Mouse (Mus musculus) ZHBTc4 (cell line): ENCODE measurements around the gene Fhit.

ENCODE experiments used
- DNase-seq: peaks from one replicate; pipeline ENCODE4 v3.0.0-alpha.2; 2011; ENCODE audit warnings: low read depth, low spot score

Gene Fhit

DNA sequence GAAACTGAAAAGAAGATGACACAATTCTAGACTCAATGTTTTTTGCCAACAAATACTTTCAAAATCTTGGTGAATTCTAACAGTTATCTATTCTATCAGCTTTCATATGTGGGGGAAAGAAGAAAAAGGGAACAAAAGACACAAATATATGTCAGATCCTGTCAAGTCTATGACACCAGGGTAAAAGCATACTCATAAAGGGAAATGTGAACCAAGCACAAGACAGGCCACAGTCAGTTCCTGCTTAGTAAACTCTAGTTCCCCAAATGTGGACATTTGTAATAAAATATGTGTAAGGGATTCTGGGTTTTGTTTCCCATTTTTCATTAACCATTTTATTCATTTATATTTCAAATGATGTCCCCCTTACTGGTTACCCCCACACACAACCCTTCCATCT, 1022.5 kb downstream of the Fhit start:
- DNase-seq = no peak

DNA sequence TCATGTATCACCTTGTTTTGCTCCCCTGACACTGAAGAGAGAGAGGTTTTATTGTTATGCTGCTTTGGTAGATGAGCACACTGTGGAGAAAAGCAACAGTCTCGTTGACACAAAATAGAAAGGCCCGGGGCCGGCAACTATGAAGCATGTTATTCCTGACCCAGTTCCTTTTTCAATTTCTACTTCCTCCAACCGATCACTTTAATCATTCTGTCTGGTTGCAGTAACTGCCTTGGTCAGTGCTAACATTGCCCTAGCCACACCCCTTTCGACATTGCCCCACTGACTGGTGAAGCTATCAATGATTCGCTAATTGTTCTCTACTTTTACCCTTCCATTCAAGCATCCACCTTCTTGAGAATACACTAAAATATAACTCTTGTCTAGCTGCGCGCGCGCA, 1028.0 kb downstream of the Fhit start:
- no peak for DNase-seq

DNA sequence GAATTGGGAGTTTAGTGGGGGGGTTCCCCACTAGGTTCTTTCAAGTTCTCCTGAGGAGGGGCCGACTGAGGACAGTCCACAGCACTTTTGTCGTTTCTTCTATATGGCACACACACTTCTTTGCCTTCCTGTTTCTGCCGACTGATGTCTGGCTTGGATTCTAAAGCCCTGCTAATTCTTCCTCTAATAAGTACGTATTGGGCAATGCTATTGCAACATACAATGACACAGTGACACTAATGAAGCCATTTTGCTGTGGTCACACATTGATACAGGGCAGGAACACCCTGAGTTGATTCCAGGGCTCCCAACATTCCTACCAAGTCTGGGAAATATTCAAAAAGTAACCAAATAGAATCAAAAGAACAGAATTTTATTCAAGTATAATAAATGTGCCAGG, 1032.2 kb downstream of the Fhit start:
- DNase-seq = no peak

DNA sequence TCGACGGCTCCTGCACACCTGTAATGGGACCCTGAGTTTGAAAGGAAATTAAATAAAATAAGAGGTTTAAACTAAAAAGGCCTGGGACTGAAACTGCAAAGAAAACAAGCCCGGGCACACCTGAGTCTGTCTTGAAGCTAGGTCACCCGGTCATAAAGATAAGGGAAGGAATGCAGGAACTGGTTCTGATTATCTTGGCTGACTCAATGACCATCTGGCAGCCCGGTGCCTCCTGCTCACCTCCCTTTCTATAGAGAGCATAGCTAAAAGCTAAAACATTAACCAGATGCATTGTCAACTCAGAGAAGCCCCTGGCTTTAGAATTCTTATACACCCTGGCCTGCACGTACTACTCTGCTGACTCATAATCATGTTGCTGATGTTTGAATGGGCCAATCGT, 1032.7 kb downstream of the Fhit start:
- DNase-seq = no peak

DNA sequence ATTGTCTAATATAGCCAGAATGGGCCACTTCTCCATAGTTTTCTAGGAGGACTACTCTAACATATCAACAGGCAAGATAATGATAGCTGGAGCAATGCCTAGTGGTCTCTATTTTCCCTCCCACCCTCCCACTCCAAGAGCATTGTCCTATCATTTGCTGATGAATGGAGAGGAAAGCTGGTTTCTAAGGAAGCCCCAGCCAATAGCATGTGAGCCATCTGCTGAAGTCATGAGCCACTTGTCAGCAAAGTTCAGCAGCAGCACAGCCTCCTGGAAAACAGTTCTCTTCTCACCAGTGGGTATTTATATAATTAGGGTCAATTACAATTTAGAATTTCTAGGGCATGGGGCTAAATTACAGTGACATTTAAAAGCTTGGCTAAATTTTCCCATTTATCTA, 1035.3 kb downstream of the Fhit start:
- no peak for DNase-seq

DNA sequence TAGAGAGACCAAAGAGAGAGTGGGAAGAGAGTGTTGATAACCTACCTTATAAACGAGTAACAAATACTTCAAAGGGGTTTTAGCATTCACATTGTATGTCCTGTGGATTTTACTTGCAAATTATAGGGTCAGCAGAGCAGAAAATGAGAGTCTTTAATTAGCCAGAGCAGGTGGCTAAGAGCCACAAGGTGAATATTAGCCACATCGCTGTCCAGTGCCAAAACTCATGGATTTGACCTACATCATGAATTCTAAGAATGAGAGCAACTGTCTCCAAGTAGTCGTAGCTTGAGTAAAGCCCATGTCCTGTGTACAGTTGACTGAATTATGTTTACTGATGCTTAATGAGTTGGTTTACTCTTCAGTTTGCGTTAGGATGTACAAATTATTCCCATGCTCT, 1039.7 kb downstream of the Fhit start:
- no peak for DNase-seq

DNA sequence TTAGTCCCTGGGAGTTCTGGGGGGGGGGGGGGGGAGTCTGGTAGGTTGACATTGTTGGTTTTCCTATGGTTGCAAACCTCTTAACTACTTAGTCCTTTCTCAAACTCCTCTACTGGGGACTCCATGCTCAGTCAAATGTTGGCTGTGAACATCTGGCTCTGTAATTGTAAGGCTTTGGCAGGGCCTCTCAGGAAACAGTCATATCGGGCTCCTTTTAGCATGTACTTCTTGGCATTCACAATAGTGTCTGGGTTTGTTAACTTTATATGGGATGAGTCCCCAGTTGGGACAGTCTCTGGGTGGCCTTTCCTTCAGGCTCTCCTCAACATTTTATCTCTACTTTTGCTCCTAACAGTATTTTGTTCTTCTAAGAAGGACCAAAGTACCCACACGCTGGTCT, 1065.6 kb downstream of the Fhit start:
- DNase-seq = no peak

DNA sequence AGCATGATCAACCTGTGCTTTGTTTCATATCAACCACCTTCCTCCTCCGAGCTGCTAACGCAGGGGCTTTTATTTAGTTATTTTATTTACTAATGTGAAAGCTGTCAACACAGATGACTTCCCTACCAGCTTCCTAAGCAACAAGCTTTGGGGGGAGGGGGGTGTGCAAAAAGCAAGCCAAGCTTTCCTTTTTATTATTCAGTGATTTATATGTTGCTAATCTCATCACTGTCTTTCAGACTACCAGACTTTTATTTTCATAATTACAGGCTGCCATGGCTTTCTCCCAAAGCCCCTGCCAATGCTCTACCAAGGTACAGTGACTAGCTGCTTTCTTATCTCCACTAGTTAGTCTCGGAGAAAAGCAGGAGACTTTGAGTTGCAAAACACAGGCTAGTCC, 1082.8 kb downstream of the Fhit start:
- no peak for DNase-seq

DNA sequence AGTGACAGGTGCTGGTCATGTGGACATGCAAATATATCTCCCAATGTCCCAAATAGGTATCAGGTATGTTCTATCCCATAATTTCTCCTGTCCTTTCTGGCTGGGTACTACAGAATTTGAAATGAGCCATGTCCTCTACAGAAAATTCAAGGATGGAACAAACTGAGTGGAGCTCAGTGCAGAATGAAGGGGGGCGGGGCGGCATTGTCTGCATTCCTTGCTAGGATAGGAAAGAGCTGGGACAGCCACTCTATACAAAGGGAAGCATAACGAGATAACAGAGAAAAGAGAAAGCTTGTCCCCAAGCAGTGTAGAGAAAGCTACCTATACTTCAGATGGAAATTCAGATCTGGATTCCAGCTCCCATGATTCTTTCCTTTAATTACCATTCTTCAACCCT, 1111.9 kb downstream of the Fhit start:
- DNase-seq = peak; percentile 24

DNA sequence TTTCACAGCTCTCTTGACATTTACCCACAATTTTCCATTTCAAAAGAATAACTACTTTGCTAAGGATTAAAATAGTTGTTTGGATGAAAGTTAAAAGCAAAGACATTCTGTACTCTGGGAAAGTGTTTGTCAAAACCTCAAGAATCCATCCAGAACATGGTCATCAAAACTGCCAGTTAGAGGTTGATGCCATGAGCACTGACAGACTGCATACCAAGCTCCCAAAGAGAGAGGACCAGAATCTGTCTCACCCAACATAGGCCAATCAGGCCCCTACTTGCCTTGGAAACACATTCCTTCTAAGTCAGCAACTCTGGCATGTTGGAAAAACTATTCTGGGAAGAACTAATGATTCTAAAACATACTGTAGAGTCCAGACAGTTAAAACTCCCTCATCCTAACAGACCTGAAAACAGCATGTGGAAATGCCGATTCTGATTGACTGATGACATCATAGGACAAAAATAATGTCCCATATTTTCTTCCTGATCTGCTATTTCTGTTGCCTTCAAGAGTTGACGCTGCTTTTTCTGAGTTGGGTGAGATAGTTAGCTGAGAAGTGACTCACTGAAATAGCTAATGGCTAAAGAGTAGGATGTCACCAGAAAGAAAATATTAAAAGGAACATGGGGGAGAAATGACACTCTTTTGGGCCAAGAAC, 1114.6 kb downstream of the Fhit start:
- no peak for DNase-seq

DNA sequence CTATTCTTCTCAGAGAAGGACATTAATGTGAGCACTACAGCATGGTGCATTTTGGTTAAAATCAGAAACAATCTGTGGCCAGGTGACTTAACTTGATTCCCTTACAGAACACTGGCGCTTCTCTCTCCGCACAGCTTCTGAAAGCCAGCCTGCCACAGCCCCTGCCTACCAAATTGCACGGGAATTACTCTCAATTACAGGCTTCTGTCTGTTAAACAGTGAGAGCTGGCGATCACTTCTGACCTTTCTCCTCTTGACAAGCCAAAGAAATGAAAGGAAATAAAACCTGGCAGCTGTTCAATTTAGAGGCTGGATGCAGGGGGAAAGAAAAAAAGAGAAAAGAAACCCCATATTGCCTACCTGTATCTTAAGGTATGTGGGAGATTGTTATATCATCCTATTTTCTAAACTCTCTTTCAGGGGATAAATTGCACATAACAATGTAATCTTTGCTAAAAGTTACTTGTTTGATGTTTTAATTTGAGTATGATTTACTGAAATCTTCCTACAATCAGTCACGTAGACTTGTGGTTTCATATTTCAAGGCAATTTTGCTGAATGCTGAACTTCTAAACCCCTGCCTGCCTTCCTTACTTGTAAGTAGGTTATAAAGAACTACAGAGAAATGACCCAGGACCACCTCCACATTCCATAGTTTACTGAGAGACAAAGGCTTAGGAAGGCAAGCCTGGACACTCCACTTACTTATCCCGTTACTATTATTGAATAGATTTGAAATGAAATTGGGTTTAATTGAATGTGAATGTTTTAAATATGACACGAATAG, 1115.3 kb downstream of the Fhit start:
- no peak for DNase-seq

DNA sequence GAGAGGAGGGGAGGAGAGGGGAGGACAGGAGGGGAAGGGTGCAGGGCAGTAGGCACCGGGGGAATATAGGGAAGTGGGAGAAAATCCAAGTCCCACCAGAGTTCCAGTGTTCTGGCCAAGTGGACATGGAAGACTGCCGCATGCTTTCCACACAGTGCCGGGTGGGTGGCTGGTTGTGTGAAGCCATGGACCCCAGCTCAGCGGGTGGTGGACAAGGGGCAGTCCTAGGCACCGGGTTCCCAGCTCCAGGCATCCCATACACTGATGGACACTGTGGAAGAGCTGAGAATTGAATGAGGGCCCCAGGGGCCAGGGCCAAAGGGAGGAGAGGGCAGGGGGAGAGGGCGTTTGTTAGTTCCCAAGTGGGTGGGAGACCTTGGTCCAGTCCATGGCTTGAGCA, 1123.8 kb downstream of the Fhit start:
- no peak for DNase-seq

DNA sequence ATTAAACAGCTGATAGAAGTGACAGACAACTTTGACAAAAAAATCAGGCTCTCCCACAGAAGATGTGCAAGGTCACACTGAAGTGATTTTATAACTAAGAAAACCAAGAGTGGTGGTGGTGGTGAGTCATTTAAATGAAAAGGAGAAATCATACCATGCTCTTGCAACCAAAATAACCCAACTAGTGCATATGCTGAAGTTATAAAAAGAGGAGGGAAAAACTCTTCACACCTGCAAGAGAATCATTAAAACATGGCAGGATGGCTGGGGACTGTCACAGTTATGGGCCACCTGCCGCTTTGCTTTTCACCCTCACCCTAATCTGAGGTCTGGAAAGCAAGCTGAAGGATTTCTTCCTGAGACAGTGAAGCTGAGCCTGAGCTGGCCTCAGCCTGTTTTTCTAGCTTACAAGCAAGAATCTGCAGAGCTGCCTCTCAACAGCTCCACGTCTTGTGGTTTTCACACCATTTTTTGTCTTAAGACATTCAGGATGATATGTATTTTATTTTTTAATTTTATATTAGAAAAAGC, 1125.1 kb downstream of the Fhit start:
- no peak for DNase-seq

DNA sequence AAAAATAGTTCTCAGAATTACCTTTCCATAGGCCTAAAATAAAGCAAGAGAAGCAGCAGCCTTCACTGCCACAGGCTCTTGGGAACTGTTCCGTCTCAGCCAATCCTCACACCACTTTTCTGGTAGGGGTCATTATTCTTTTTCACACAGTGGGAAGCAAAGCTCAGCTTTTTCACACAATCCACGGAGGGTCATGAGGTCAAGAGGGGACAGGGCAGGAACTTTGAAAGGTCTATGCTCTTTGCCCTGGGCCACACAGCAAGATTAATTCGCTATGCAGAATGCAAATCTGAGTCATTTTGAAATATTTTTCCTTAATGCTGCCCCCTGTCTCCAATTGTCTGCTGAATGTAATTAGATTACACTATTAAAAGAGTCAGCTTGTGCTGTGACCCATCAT, 1126.2 kb downstream of the Fhit start:
- DNase-seq = no peak

DNA sequence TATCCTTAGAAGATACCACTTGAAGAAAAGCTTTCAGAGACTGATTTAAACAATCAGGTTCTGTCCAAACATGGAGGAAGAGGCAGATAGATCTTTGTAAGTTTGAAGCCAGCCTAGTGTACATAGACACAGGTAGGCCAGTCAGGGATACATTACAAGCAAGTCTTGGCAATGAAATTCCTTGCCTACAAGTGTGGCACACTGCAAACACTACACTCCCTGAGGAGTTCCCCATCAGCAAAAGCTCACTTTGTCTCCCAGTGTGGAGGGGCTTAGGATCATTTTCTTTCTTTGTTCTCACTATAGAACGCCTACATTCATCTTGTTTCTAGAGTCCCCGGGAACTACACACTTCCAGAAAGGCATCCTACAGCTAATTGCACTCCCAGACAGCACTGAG, 1126.6 kb downstream of the Fhit start:
- DNase-seq = no peak

DNA sequence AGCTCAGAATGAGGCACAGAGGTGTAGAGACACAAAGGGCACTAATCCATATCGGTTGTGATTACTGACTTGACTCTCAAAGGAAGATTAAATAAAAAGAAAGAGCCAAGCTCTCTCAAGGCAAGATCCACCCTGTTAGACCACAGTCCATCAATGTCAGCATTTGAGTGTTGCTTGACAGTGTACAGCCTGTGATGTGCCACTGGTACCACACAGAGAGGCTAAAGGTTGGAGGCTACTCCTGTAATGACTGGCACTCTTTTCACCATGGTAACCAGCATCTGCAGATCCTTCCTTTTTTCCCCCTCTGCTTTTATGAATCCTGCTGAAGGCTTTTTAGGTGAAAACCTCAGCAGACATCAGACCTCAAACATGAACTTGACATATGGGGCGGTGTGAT, 1138.5 kb downstream of the Fhit start:
- no peak for DNase-seq

DNA sequence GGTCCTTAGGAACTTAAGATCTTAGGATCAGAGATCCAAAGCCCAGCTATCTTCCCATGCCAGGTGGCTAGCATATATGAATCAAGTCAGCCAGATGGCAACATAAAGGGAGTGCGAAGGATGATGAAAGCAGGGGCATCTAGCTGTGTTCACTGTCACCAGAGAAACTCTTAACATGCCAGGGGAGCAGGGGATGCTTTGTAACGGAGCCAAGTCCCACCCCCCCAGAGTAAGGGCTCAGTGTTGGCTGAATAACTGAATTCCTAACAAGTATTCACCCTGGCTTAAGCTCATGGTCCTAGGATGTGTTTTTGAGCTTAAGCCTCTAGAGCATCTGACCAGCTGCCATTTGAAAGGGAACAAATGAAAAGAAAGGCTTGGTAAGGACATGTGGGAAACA, 1139.5 kb downstream of the Fhit start:
- no peak for DNase-seq

DNA sequence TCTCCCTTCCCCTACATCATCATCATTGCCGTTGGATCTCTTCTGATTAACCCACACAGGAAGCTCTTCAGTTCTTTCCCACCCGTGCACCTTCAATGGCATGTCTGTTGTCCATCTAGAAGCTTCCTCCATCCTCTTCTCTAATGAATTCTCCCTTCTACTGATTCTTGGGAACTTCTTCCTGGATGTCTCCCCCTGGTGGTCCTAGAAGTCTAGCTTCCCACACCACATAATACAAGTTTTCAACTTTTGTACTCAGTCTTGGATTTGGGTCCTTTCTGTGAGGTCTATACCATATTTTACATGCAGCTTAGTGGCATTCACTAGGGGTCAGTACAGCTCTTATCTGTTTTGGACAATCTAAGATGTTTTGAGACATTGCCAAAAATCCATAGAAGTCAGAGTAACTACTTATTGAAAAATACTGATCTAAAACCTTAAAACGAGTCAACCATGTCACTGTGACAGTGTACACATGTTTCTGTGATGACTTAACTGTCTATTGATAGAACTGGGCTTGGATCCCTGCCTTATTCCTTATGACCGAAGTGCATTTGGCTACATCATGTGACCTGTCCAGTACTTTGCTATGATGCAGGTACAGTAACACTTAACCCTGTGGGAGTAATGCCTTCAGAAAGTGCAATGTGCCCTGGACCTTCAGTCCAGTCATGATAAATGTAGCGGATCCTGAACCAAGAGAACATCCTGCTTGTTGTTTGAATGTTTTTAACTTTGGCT, 1141.3 kb downstream of the Fhit start:
- peak; percentile 21 for DNase-seq

DNA sequence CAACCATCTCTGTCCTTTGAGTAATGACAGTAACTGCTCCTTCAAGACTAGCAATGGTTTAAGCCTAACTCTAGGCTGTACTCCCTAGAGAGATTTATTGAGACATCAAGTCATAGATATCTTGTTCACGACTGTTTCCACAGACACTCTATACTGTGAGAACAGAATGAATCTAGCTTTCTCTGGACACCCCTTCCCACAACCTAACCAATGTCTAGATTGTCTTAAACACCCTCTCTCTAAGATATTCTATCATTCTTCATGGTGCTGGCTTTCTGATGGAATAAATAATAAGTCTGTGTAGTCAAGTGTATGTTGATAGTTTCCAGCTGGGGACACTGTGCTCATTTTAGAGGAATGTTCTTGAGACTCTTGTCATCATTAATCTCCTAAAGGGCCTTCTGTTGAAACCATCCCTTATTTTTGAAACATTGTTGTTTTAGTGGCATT, 1148.0 kb downstream of the Fhit start:
- DNase-seq = no peak

DNA sequence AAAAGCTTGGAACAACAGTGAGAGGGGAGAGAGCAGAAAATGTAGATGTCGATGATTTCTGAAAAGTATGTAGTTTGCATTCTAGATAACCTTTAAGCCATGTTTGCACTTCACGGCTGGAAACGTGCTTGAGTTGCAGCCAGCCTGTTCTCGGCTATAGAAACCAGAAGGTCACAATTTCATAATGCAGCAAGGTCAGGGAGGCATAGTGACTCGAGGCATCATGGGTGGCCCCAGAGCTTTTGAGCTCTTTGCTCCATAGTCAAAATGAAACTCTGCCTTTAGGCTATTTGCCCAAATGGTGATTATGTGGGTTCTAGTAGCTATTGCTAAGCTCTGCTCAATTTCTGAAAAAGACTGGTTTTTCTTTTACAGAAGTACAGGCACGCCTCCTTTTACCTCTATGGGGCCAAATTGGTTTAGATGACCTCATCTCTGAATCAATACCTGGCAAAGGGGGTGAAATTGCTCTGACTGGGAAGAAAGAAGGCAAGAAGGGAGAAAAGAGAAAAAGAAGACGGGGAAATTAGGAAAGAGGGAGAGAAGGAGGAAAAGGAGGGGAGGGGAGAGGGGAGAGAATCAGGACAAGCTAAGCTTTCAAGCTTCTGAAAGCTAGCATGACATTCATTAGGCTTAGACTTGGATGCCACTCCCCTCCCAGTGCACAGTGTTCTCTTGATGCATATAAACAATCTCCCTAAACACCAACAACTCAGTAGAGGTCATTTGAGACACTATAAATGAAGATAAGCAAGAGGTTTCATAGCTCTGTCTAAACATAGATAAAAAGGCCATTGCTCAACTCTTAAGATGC, 1148.6 kb downstream of the Fhit start:
- no peak for DNase-seq

DNA sequence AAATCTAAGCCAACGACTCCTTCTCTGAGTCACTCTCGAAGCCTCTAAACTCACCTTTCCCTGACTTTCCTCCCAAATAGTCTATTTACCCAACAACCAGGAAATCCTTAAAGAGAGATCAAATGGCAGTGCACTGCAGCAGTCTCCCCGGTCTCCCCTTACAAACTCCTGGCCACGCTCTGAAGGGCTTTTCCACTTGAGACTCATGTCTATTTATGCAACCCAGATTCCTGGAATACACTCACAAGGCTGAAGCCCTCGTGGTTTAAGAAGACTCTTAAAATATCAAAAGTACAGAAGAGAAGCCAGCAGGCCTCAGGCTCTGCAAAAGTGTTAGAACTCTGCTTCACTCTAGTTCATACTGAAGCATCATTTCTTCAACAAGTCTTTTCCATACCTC, 1155.6 kb downstream of the Fhit start:
- DNase-seq = peak; percentile 3

DNA sequence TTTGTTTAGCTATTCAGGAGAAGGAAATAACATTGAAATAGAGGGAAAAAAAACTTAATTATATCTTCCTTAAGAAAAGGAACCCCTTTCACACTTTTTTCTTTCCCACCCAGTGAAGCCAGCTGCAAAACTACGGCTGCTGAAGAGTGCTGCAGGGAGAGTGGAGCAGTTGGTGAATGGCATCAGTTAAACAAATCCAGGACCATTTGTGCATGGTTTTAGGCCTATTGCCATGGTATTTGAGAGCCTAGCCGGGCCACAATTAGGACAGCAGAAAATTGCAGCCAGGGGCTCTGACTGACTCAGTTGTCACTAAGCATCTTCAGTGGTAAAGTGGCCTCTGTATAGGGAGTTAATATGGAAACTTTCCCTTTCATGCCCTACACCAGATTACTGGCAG, 1158.0 kb downstream of the Fhit start:
- no peak for DNase-seq
